ENCODE assay signal across 23 mouse cellular contexts in genomic region chr13:111802900-111803299, GRCm38 (mm10). TPM values are rescaled to one million over a fixed set of nuclear protein-coding genes. Genes with fewer than 3 reads are reported as not detected.
DNase-seq lines count a peak whose midpoint lies in the region; ATAC-seq and TF ChIP-seq lines count a peak whose summit lies in the region.
"Had no signal": no experiment of that assay in that cellular context is flagged by ENCODE, and none has a peak within 500 bp of the region (broad histone marks: within the 10 kb centered on the region; RNA-seq: fewer than 3 reads in every experiment).

No protein-coding gene starts in this region.

- TF ChIP-seq POLR2A in small intestine, adult 2 months (IDR thresholded peaks at IDR 0.05; ENCODE audit: low read depth, low read length) = no peak

- intact Hi-C loops in gastrocnemius, adult 2 months (cut with DNase I) = no loop called here

- ATAC-seq in kidney, postnatal 0 days (replicated peaks; ENCODE audit: low FRiP score, low read depth) = peak; percentile 37; the same call in 1 of the 2 replicates
- ATAC-seq in embryonic facial prominence, embryonic 15.5 days (ENCODE audit: insufficient number of reproducible peaks, low FRiP score, low TSS enrichment, low read depth) = no peak
- ATAC-seq: CD4-positive, CD25-positive, alpha-beta regulatory T cell, adult 4 months; Patski had no signal

- H3K27ac ChIP-seq in gastrocnemius, adult 2 months = peak overlapping the region; percentile 3; the same call in 1 of the 2 replicates
- H3K27ac ChIP-seq in kidney, postnatal 0 days = peak overlapping the region; percentile 62
- peak overlapping the region; percentile 30; the same call in 1 of the 2 replicates for H3K27ac ChIP-seq in embryonic facial prominence, embryonic 15.5 days (replicated peaks)
- peak overlapping the region; percentile 90 for H3K27ac ChIP-seq in small intestine, adult 2 months (ENCODE audit: insufficient read depth, low read depth, low read length)
- no peak overlapping the region for H3K27ac ChIP-seq in heart, embryonic 10.5 days
- H3K27ac ChIP-seq: hindbrain, embryonic 15.5 days; limb, embryonic 12.5 days; liver, embryonic 14.5 days had no signal

- H3K9ac ChIP-seq in kidney, postnatal 0 days (ENCODE audit: low read depth, low read length) = no peak overlapping the region
- no peak overlapping the region for H3K9ac ChIP-seq in embryonic facial prominence, embryonic 15.5 days
- H3K9ac ChIP-seq: embryonic facial prominence, embryonic 12.5 days; hindbrain, embryonic 15.5 days; limb, embryonic 12.5 days; liver, embryonic 14.5 days had no signal

- 57% methylated on average over 11 of the region's 11 CpGs for WGBS in kidney, postnatal 0 days
- WGBS in embryonic facial prominence, embryonic 15.5 days = 76% methylated on average over 11 of the region's 11 CpGs
- WGBS in small intestine, adult 2 months = 27% methylated on average over 11 of the region's 11 CpGs
- 84% methylated on average over 11 of the region's 11 CpGs for WGBS in heart, embryonic 10.5 days

- no peak for TF ChIP-seq CTCF in gastrocnemius, adult 2 months (IDR thresholded peaks at IDR 0.05)
- no peak for TF ChIP-seq CTCF in kidney, postnatal 0 days (IDR thresholded peaks at IDR 0.05; ENCODE audit: low read depth)
- no peak for TF ChIP-seq CTCF in small intestine, adult 2 months (IDR thresholded peaks at IDR 0.05; ENCODE audit: extremely low read depth, insufficient read length, insufficient replicate concordance, low read depth, low read length)

- no peaks in the 10 kb centered on the region for H3K9me3 ChIP-seq in kidney, postnatal 0 days (replicated peaks; ENCODE audit: low read length)
- H3K9me3 ChIP-seq in embryonic facial prominence, embryonic 15.5 days (replicated peaks) = no peaks in the 10 kb centered on the region
- no peaks in the 10 kb centered on the region for H3K9me3 ChIP-seq in heart, embryonic 10.5 days
- H3K9me3 ChIP-seq: embryonic facial prominence, embryonic 12.5 days; heart, embryonic 12.5 days; hindbrain, embryonic 15.5 days; limb, embryonic 12.5 days; megakaryocyte, embryonic 14.5 days had no signal

- peak overlapping the region; percentile 46 for H3K4me2 ChIP-seq in kidney, postnatal 0 days (ENCODE audit: low read length)
- peak overlapping the region; percentile 2; the same call in 1 of the 2 replicates for H3K4me2 ChIP-seq in embryonic facial prominence, embryonic 15.5 days (replicated peaks)
- H3K4me2 ChIP-seq: embryonic facial prominence, embryonic 12.5 days; heart, embryonic 12.5 days; hindbrain, embryonic 15.5 days; limb, embryonic 12.5 days had no signal

- no peak for DNase-seq in gastrocnemius, adult 2 months
- DNase-seq in gastrocnemius, adult 18-20 months (ENCODE audit: low spot score) = no peak
- no peak for DNase-seq in kidney, postnatal 0 days (ENCODE audit: low spot score)
- DNase-seq in kidney, postnatal 36 days = no peak
- no peak for DNase-seq in ovary, postnatal 36 days (ENCODE audit: low spot score)
- DNase-seq in heart, embryonic 10.5 days (ENCODE audit: low spot score) = no peak
- DNase-seq: adrenal gland, postnatal 14 days; lung, postnatal 10 days; midbrain, embryonic 14.5 days; right cerebral cortex, postnatal 14 days; thymus, adult 18-20 months; thymus, postnatal 4 days had no signal

- H3K4me3 ChIP-seq in gastrocnemius, adult 2 months = peak overlapping the region; percentile 21; the same call in 1 of the 2 replicates
- H3K4me3 ChIP-seq in kidney, postnatal 0 days (replicated peaks; ENCODE audit: low read depth, low read length) = no peak overlapping the region
- no peak overlapping the region for H3K4me3 ChIP-seq in embryonic facial prominence, embryonic 15.5 days (replicated peaks)
- peak overlapping the region; percentile 43 for H3K4me3 ChIP-seq in small intestine, adult 2 months (ENCODE audit: low read depth, low read length)
- H3K4me3 ChIP-seq in heart, embryonic 10.5 days = no peak overlapping the region
- H3K4me3 ChIP-seq: embryonic facial prominence, embryonic 12.5 days; heart, embryonic 12.5 days; hindbrain, embryonic 15.5 days; limb, embryonic 12.5 days; megakaryocyte, embryonic 14.5 days; myocyte had no signal

- H3K36me3 ChIP-seq in kidney, postnatal 0 days (ENCODE audit: insufficient read depth, low read length) = no peaks in the 10 kb centered on the region
- no peaks in the 10 kb centered on the region for H3K36me3 ChIP-seq in embryonic facial prominence, embryonic 15.5 days
- H3K36me3 ChIP-seq in small intestine, adult 2 months (ENCODE audit: control insufficient read depth, insufficient read depth, low read length) = no peaks in the 10 kb centered on the region
- H3K36me3 ChIP-seq in heart, embryonic 10.5 days = no peaks in the 10 kb centered on the region
- H3K36me3 ChIP-seq: embryonic facial prominence, embryonic 12.5 days; heart, embryonic 12.5 days; hindbrain, embryonic 15.5 days; limb, embryonic 12.5 days had no signal

- no peaks in the 10 kb centered on the region for H3K27me3 ChIP-seq in kidney, postnatal 0 days (ENCODE audit: insufficient read depth, low read length)
- H3K27me3 ChIP-seq in embryonic facial prominence, embryonic 15.5 days = no peaks in the 10 kb centered on the region
- no peaks in the 10 kb centered on the region for H3K27me3 ChIP-seq in small intestine, adult 2 months (ENCODE audit: control insufficient read depth, insufficient read depth, low read length)
- H3K27me3 ChIP-seq in heart, embryonic 10.5 days (ENCODE audit: insufficient read depth, poor library complexity, severe bottlenecking) = no peaks in the 10 kb centered on the region
- H3K27me3 ChIP-seq: embryonic facial prominence, embryonic 12.5 days; heart, embryonic 12.5 days; hindbrain, embryonic 15.5 days; limb, embryonic 12.5 days; Patski had no signal

- peaks cover 72% of the 10 kb centered on the region for H3K4me1 ChIP-seq in kidney, postnatal 0 days (replicated peaks; ENCODE audit: insufficient read depth, low read length)
- H3K4me1 ChIP-seq in embryonic facial prominence, embryonic 15.5 days = peaks cover 65% of the 10 kb centered on the region
- H3K4me1 ChIP-seq in small intestine, adult 2 months (ENCODE audit: control insufficient read depth, insufficient read depth, insufficient read length, low read length) = peaks cover 44% of the 10 kb centered on the region
- peaks cover 76% of the 10 kb centered on the region for H3K4me1 ChIP-seq in heart, embryonic 10.5 days

RNA-seq across cellular contexts. Expression of gene Map3k1, which starts 5.9 kb away (rescaled TPM):
- 10 to 100 TPM in 1 of 2 experiments, 1 to 10 TPM in 1; 7.6 to 10.1 TPM for total RNA-seq in gastrocnemius, adult 2 months (2021)
- total RNA-seq in gastrocnemius, adult 18-20 months (2021) = 1 to 10 TPM; 8.5 to 8.7 TPM
- polyA plus RNA-seq in kidney, postnatal 0 days (2015; fragmentation: Nextera tagmentation; extraction: Ambion mirVana) = 30.3 and 33.1 TPM in 2 replicates
- polyA plus RNA-seq in embryonic facial prominence, embryonic 15.5 days (2015; fragmentation: Nextera tagmentation; extraction: Ambion mirVana) = 16.3 and 18.0 TPM in 2 replicates
- polyA plus RNA-seq in small intestine, adult 2 months (2012; rRNA removed) = 5.1 and 15.0 TPM in 2 replicates
- polyA plus RNA-seq in heart, embryonic 10.5 days (2016; fragmentation: Nextera tagmentation; extraction: Ambion mirVana) = 13.8 and 16.6 TPM in 2 replicates

Comparison
In these comparisons a context has a peak if more than half of its experiments do, and no peak if none do; other contexts are left out.
1. H3K4me3 ChIP-seq: peak in gastrocnemius, adult 2 months (single experiment) and small intestine, adult 2 months (single experiment); none in kidney, postnatal 0 days (single experiment), embryonic facial prominence, embryonic 15.5 days (single experiment) and heart, embryonic 10.5 days (single experiment).